Mouse (Mus musculus): ENCODE results near the gene Ninj2. TPM values are rescaled to one million over a fixed set of nuclear protein-coding genes. Genes with fewer than 3 reads are reported as not detected.

The Ninj2 gene
- polyA plus RNA-seq, 1 experiment, result 4.5 TPM

DNA sequence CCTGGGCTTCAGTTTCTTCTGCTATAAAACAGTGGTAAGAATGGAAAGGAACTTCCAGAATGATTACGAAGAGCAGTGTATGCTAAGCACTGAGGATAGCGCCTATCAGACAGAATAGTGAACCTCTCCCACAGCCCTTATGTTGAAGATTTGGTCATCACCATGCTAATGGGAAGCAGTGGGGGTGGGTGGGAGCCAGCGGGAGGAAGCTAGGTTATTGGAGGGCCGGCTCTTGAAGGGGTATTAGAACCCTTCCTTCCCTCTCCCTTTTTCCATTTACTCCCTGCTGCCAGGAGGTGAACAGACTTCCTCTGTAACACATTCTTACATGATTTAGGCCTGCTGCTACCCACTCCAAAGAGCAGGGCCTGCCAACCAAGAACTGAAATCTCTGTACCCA, 1.2 kb upstream of the Ninj2 start:
- DNase-seq (ENCODE audit: extremely low spot score in 1 of 2, low spot score in 1 of 2), result no peak

GRCm38 (mm10) chr6:120094091-120094776, 1.1 kb downstream of the Ninj2 start:
- DNase-seq (ENCODE audit: extremely low spot score in 1 of 2, low spot score in 1 of 2), result no peak

GRCm38 (mm10) chr6:120095096-120095495, 1.9 kb downstream of the Ninj2 start:
- no peak for DNase-seq (ENCODE audit: extremely low spot score in 1 of 2, low spot score in 1 of 2)

DNA sequence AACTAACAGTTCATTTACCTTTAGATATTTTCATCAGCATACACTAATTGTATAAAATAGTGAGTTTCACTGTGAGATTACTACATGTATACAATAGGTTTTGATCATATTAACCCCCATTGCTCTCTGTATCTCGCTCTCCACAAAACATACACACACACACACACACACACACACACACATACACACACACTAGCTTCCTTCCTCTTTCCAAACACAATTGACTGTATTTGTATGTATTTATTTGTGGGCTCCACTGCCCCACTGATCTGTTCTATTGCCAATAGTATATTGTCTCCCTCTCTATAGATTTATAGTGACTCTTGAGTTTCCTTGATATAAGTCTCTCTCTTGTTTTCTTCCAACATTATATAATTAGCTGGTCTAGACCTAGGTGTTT, 2.4 kb downstream of the Ninj2 start:
- no peak for DNase-seq (ENCODE audit: extremely low spot score in 1 of 2, low spot score in 1 of 2)

DNA sequence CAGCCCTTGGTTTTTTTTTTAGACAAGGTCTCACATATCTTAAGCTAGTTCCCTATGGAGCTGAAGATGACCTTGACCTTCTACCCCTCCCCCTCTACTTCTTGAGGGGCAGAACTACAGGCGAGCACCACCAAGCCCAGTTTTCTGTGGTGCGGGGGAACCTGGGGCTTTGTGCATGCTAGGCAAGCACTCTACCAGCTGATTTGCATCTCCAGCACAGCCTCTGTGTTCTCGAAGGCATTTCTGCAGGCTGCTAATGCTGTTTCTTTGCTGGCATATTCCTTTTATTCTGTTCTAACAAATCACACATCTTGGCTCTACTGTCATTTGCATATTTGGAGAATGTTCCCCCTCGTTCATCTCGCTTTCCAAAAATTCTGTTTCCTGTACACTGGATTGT, 6.2 kb downstream of the Ninj2 start:
- peak in 1 of 2 experiments; percentile 68 for DNase-seq (ENCODE audit: extremely low spot score in 1 of 2, low spot score in 1 of 2)

DNA sequence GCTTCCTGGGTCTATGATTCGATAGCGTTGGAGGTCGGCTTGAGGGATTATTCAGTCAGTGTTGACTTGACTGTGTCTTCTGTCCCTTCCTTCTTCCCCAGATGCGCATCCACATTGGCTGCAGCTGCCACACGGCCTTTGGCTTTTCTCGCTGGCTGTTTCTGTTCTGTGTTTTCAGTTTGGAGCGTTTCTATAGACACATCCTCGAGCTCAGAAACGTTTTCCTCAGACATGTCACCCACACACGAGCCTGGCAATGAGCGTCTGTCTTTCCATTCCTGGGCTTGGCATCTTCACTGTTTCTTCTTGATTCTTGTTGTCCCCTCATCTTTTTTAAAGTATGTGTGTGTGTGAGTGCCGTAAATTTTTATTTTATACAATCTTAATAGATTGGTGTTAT, 8.1 kb downstream of the Ninj2 start:
- peak in 1 of 2 experiments; percentile 37 for DNase-seq (ENCODE audit: extremely low spot score in 1 of 2, low spot score in 1 of 2)

GRCm38 (mm10) chr6:120101996-120102395, 8.8 kb downstream of the Ninj2 start:
- DNase-seq (ENCODE audit: extremely low spot score in 1 of 2, low spot score in 1 of 2), result no peak

DNA sequence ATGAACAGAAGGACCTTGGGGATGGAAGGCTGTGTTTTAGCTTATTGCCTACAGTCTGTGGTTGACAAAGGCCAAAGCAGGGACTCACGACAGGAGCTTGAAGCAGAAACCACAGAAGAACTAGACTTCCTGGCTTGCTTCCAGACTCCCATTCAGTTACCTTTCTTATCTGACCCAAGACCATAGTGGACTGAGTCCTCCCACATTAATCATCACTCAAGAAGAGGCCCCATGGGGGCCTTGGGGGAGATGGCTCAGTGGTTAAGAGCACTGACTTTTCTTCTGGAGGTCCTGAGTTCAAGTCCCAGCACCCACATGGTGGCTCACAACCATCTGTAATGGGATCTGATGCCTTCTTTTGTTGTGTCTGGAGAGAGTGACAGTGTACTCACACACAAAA, 10.0 kb downstream of the Ninj2 start:
- no peak for DNase-seq (ENCODE audit: extremely low spot score in 1 of 2, low spot score in 1 of 2)

GRCm38 (mm10) chr6:120105055-120105454, 11.9 kb downstream of the Ninj2 start:
- DNase-seq (ENCODE audit: extremely low spot score in 1 of 2, low spot score in 1 of 2), result no peak

- no peak for DNase-seq (ENCODE audit: extremely low spot score in 1 of 2, low spot score in 1 of 2)
Measured at GRCm38 (mm10) chr6:120107586-120107985, 14.4 kb downstream of the Ninj2 start.

GRCm38 (mm10) chr6:120108061-120108460, 14.9 kb downstream of the Ninj2 start:
- no peak for DNase-seq (ENCODE audit: extremely low spot score in 1 of 2, low spot score in 1 of 2)

DNA sequence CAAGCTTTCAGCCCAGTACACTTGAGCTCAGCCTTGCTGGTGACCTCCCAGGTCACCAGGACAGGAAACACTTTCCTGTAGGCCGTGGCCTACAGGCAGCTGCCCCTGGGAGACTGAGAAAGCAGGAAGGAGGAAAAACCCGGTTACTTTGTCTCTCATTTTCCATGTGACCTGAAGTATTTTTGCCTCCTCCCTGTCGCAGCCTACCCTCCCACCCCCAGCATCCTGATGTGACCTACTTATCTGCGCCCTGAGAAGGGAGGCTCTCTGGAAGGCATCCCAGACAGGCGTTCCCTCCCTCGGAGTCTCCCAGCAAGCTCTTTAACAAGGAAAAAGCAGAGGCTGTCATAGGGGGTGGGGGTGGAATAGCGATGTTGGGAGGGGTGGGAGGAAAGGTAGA, 16.0 kb downstream of the Ninj2 start:
- peak; percentile 81 to 89 for DNase-seq (ENCODE audit: extremely low spot score in 1 of 2, low spot score in 1 of 2)

- DNase-seq (ENCODE audit: extremely low spot score in 1 of 2, low spot score in 1 of 2), result no peak
Measured at GRCm38 (mm10) chr6:120109932-120110331, 16.8 kb downstream of the Ninj2 start.

GRCm38 (mm10) chr6:120110738-120111409, 17.7 kb downstream of the Ninj2 start:
- no peak for DNase-seq (ENCODE audit: extremely low spot score in 1 of 2, low spot score in 1 of 2)

DNA sequence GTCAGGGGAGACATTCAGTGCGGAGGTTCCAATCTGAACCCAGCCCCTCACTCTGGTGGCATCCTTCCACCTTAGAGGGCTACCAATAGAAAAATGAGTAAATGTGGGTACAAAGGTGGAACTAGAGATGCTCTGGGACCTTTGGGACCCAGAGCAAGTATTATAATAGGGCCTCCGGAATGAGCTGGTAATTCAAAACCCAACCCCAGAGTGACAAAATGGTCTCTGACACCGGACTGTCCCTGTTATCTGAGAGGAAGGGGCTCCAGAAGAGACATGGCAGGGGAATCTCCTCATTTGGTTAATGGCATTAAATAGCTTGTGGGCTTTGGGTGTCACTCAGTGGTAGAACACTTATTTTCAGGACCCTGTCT, 18.2 kb downstream of the Ninj2 start:
- DNase-seq (ENCODE audit: extremely low spot score in 1 of 2, low spot score in 1 of 2), result no peak

GRCm38 (mm10) chr6:120111984-120112803, 19.0 kb downstream of the Ninj2 start:
- DNase-seq (ENCODE audit: extremely low spot score in 1 of 2, low spot score in 1 of 2), result peak in 1 of 2 experiments; percentile 58

DNA sequence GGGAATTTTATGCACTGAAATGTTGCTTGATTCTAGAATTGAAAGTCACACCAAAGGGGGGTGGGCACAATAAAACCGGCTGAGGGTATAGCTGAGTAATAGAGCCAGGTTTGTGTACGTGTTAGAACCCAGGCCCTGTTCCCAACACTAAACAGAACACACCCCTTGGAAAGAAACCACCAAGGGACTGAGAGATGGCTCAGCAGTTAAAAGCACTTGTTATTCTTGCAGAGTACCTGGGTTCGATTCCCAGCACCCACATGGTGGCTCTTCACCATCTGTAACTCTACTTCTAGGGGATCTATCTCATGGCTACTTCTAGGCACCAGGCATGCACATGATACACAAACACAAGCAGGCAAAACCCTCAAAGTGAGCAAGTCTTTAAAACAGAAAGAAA, 20.7 kb downstream of the Ninj2 start:
- DNase-seq (ENCODE audit: extremely low spot score in 1 of 2, low spot score in 1 of 2), result no peak

DNA sequence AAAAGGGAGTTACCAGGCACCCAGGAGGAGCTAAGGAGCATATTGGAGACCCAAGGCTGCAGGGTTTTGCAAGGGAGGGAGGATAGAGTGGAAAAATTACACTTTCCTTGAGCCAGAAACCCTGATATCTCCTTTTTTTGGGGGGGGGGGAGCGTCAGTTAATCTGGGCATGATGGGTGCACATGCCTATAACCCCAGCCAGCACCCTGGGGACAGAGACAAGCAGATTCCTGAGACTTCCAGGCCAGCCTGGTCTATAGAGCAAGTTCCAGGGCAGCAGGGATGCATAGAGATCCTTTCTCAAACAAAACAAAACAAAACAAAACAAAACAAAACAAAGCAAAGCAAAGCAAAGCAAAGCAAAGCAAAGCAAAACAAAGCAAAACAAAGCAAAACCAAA, 21.1 kb downstream of the Ninj2 start:
- DNase-seq (ENCODE audit: extremely low spot score in 1 of 2, low spot score in 1 of 2), result no peak

GRCm38 (mm10) chr6:120114698-120115097, 21.5 kb downstream of the Ninj2 start:
- peak in 1 of 2 experiments; percentile 47 for DNase-seq (ENCODE audit: extremely low spot score in 1 of 2, low spot score in 1 of 2)

DNA sequence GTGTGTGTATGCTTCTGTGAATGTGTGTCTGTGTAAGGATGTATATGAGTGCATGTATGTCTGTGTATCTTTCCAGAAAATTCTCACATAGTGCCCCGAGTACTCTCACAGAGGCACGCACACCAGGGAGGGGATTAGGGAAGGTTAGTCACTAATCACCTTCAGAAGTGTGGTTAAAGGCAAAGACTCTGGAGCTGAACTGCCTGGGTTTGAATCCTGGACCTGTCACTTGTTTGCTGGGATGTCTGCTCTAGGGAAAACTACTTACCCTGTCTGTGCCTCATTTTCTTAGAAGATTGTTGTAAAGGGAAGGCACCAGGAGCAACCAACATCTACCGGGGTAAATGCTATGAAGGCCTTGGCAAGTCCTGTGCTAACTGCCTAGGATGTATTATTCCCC, 22.3 kb downstream of the Ninj2 start:
- DNase-seq (ENCODE audit: extremely low spot score in 1 of 2, low spot score in 1 of 2), result no peak

- DNase-seq (ENCODE audit: extremely low spot score in 1 of 2, low spot score in 1 of 2), result no peak
Measured at GRCm38 (mm10) chr6:120119824-120120223, 26.7 kb downstream of the Ninj2 start.

GRCm38 (mm10) chr6:120124688-120125087, 31.5 kb downstream of the Ninj2 start:
- no peak for DNase-seq (ENCODE audit: extremely low spot score in 1 of 2, low spot score in 1 of 2)
